Mouse (Mus musculus): ENCODE data around the gene Themis2.
A peak's percentile ranks its signal among the peaks of the same experiment; 100 is the strongest.
"Not testable (repeated sequence)": the region's sequence is repeated elsewhere in the genome, so short reads cannot be mapped to it uniquely, and the experiment has no call there.

The Themis2 gene

DNA sequence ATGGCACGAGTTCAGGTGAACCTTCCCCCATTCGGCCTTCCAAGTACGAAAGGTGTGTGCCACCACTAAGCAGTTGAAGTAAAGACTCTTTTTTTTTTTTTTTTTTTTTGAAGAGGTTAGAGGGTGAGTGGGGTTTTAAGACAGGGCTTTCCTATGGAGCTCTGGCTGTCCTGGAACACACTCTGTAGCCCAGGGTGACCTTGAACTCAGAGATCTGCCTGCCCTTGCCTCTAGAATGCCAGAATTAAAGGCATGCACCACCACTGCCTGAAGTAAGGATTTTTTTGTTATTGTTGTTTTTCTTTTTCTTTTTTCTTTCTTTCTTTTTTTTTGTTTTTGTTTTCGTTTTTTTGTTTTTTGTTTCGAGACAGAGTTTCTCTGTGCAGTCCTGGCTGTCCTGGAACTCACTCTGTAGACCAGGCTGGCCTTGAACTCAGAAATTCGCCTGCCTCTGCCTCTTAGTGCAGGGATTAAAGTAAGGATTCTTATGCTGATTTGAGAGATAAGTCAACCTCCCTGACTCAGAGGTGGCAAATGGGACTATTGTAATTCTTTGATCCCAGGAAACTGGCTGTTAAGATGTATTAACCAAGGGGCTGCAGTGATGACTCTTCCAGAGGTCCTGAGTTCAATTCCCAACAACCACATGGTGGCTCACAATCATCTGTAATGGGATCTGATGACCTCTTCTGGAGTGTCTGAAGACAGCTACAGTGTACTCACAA lies 46.8 kb downstream of the Themis2 start:
- DNase-seq, result no peak

GRCm38 (mm10) chr4:132748778-132749177 lies 47.4 kb downstream of the Themis2 start:
- DNase-seq, result no peak

DNA sequence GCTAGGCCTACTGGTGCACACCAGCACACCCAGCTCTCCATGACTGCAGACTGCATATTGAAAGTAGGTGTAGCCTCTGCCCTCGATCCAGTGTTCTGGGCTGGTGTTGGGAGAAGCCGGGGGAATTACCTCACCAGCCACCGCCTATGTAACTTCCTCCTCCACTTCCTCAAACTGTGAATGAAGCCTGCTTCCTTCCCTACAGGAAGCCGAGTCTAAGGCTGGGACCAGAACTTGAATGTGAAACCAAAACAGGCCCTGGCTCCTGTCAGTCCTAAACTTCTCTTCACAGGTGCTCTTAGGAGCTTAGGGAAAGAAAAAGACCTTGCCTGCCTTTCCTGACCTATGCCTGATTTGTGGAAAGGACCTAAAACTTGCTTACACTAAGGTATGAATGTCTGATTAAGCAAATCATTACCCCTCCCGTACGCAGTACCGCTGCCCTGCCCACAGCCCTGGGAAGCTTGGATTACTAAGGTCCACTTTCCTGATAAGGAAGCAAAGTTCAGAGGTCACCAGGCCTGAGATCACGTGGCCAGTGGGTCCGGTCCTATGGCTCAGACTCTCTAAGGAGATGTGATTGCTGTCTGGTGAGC lies 48.4 kb downstream of the Themis2 start:
- no peak for DNase-seq

- DNase-seq, result no peak
Measured at GRCm38 (mm10) chr4:132746911-132747517, 49.2 kb downstream of the Themis2 start.

DNA sequence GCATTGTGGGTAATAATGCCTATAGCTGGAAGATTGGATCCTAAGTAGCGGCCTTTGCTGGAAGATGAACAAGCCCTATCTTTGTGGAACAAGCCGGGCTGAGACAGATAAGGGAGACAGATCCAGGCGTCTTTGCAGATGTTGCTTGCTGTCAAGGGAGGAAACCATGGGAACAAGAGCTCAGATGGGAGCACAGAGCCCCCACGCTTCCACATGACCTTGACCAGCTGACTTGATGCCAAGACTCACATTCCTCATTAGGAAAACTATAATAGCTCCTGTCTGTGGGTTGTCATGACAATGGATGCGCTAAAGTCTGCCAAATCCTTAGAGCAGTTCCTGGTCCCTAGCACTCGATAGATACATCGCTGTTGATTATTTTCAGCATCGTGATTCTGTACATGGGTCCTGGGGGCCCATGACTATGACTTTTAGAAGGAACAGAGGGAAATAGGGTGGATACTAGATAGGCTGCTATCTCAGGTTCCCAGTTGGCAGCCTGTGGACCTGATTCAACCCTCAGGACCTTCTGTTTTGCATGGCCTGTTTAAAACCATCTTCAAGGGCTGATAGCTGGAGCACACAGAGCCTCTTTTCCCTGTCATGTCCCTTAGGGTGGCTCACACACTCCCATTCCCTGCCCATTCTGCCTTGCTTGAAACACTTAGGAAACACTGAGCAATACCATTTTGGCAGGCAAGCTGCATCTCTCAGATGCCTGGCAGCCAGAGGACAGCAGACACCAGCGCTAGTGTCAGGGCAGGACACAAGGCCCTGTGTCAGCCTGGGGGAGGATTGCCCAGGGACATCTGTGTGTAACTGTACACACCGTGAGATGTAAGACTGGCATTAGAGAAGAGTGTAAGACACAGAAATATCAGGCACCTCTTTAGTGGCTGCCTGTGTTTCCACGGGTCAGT lies 51.9 kb downstream of the Themis2 start:
- DNase-seq, result no peak

DNA sequence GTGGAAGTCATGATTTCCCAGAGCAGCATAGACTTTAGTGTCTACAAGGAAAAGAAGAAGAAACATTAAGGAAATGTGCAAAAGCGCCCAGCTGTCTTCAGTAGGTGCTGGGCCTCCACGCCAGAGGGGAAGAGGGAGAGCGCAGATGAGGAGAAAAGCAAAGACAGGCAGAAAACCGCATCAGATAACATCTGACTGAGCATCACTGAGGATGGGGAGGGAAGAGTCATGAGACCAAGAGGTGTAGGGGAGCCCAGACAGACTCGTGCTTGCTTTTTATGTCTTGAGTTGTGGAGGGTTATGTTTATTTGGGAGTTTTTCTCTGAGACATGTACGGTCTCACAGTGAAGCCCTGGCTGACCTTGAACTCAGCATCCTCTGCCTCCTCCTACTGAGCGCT lies 54.7 kb downstream of the Themis2 start:
- DNase-seq, result no peak

DNA sequence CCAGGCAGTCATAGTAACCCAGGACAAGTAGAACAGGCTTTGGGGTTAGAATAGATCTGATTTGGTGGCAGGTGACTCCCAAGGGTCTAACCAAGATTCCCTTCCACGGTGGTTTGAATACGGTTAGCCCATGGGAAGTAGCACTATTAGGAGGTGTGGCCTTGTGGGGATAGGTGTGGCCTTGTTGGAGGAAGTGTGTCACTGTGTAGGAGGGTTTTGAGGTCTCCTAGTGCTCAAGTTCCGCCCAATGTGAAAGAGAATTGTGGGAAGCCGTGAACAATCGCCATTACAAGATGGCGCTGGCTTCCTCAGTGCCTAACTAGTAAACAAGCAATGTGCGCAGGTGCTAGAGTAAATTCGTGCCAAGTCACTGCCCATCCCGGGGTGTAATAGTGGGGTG lies 59.0 kb downstream of the Themis2 start:
- DNase-seq, result not testable (repeated sequence)

DNA sequence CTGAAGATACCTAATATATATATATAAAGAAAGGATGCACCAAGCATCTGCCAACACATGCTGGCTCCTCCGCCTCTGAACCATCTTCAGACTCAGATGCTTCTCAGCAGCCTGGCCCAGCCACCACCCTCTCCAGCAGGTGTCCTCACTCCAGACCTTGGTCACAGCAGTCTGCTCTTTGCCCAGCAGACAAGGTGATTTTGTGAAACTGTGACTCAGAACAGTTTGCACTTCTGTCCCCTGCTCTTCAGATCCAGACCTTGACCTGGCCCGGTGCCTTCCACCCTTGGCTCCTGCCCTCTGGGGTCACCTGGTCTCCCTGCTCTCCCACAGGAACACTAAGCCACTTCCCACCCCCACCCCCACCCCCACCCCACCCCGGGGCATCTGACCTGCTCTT lies 60.3 kb downstream of the Themis2 start:
- no peak for DNase-seq

GRCm38 (mm10) chr4:132735389-132735788 lies 60.8 kb downstream of the Themis2 start:
- DNase-seq, result no peak

GRCm38 (mm10) chr4:132734766-132735165 lies 61.4 kb downstream of the Themis2 start:
- DNase-seq, result no peak

DNA sequence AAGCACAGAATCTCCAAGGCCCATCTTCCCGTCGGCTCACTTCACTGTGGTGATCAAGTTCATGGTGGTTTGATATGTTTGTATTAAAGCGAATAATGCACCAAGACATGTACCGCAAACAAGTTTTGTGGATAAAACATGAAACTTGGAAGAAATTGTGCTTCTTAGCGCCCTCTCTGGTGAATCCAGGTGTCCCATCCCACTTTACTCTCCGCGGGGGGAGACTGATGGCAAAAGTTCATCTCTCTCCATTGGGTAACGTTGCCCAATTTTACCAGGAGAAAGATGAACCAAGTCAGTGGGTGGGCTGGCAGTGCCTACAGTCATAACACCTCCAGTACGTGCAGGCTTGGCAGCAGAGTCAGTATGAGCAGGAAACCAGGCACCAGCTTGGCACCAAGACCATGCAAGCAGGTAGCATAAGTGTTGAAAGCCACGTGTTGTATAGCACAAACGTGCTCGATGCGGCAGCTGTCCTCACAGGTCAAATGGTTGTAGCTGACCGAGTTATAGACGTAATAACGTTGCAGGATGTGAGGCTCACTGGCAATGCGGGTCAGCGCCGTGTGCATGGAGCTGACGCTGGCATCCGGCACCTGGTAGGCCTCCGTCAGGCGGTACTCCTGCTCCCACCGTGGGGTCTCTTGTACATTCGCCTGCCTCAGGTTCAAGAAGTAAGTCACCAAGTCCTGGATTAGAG lies 63.0 kb downstream of the Themis2 start:
- DNase-seq, result no peak

- peak; percentile 78 for DNase-seq
Measured at GRCm38 (mm10) chr4:132732148-132732684, 64.0 kb downstream of the Themis2 start, which contains the start of gene Xkr8. TSS of gene Xkr8 (minus strand) at chr4:132732546.

Measured in cerebellum, adult 8-10 months (tissue).